Mouse (Mus musculus): ENCODE data around the gene Grhl3. TPM values are rescaled to one million over a fixed set of nuclear protein-coding genes. Genes with fewer than 3 reads are reported as not detected.
"Not testable (repeated sequence)": the region's sequence is repeated elsewhere in the genome, so short reads cannot be mapped to it uniquely, and the experiment has no call there.

Gene Grhl3
- polyA plus RNA-seq (2016; fragmentation: Nextera tagmentation; extraction: Ambion mirVana): 4.0 and 6.7 TPM in 2 replicates

DNA sequence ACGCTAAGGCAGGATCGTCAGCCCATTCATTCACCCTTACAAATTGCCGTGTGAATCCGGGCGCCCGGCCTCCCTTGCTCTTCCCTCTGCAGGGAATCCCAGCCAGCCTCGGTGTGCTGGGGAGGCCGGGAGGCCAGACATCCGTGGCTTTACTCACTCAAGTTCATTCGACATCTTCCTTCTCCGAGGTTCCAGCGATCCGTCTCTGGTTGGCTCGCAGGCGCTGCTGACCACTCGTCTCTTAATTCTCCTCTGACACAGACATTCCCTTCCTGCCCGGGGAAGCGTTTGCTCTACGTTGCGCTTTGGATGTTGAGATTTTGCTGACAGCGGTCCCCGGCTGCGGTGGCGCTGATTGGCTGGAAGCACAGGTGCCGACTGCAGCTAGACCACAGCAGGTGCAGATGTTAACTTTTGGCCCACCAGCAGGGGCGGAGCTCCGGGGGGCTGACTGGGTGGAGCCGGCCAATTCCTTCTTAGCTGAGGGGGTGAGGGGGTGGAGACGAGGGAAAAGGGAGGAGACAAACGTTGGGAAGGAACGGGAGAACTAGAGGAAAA lies at the start of gene Grhl3:
TSS of gene Grhl3 (minus strand) at position 380 of the 558 bp plus-strand sequence.
- H3K4me2 ChIP-seq (replicated peaks): peak within 1 kb of the TSS; percentile 67
- peaks cover 45% of the 10 kb centered on the region for H3K4me1 ChIP-seq
- H3K27ac ChIP-seq (replicated peaks): no peak within 1 kb of the TSS
- H3K9me3 ChIP-seq: no peaks in the 10 kb centered on the region
- H3K9ac ChIP-seq (replicated peaks): peak within 1 kb of the TSS; percentile 1; the same call in 1 of the 2 replicates
- no peak for ATAC-seq (ENCODE audit: low FRiP score, low read depth)
- H3K36me3 ChIP-seq: no peaks in the 10 kb centered on the region
- peak within 1 kb of the TSS; percentile 38 for H3K4me3 ChIP-seq
- peaks cover 70% of the 10 kb centered on the region for H3K27me3 ChIP-seq
- under 1% methylated on average over 31 of the region's 31 CpGs for WGBS

DNA sequence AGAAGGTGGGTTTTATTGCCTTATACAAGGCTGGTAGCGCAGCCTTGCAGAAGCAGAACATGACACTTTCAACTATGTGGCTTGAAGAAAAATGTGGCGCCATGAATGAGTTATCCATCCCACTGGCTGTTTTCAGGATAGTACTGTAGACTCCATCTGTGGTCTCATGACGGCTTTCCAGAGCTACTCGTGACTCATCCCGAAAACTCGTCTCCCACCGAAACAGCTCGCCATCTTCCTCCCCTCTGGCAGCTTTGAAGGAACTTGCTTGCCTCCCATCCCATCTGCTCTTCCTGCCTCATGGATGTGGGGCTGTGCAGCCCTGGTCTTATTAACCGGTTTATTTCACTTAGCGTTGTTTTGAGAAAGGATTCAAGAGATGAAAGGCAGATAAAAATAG lies 48.9 kb upstream of the Grhl3 start:
- peaks cover 4% of the 10 kb centered on the region; the same call in 1 of the 2 replicates for H3K4me1 ChIP-seq
- no peaks in the 10 kb centered on the region for H3K9me3 ChIP-seq
- ATAC-seq (ENCODE audit: low FRiP score, low read depth): no peak
- WGBS: 92% methylated on average over 10 of the region's 10 CpGs
- H3K27ac ChIP-seq (replicated peaks): no peak overlapping the region
- H3K27me3 ChIP-seq: peaks cover 14% of the 10 kb centered on the region
- H3K9ac ChIP-seq (replicated peaks): no peak overlapping the region
- H3K4me3 ChIP-seq: no peak overlapping the region
- H3K36me3 ChIP-seq: no peaks in the 10 kb centered on the region
- H3K4me2 ChIP-seq (replicated peaks): no peak overlapping the region

DNA sequence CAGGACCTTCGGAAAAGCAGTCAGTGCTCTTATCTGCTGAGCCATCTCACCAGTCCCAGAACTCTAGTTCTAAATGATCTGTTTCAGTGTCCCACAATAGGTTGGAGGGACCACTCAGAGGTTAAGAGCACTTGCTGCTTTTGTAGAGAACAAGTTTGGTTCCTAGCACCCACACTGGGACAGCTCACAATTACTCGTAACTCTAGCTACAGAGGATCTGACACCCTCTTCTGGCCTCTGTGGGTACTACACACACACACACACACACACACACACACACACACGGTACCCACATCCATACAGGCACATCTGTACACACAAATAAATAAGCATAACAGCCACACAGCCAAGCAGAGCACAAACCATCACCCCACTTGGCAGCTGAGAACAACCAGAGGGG lies 47.0 kb upstream of the Grhl3 start:
- no peak overlapping the region for H3K4me2 ChIP-seq (replicated peaks)
- WGBS: 90% methylated on average over 3 of the region's 3 CpGs
- H3K27me3 ChIP-seq: peaks cover 25% of the 10 kb centered on the region
- H3K4me3 ChIP-seq: no peak overlapping the region
- no peaks in the 10 kb centered on the region for H3K9me3 ChIP-seq
- ATAC-seq (ENCODE audit: low FRiP score, low read depth): no peak
- no peaks in the 10 kb centered on the region for H3K36me3 ChIP-seq
- H3K4me1 ChIP-seq: peaks cover 6% of the 10 kb centered on the region; the same call in 1 of the 2 replicates
- no peak overlapping the region for H3K27ac ChIP-seq (replicated peaks)
- H3K9ac ChIP-seq (replicated peaks): no peak overlapping the region

DNA sequence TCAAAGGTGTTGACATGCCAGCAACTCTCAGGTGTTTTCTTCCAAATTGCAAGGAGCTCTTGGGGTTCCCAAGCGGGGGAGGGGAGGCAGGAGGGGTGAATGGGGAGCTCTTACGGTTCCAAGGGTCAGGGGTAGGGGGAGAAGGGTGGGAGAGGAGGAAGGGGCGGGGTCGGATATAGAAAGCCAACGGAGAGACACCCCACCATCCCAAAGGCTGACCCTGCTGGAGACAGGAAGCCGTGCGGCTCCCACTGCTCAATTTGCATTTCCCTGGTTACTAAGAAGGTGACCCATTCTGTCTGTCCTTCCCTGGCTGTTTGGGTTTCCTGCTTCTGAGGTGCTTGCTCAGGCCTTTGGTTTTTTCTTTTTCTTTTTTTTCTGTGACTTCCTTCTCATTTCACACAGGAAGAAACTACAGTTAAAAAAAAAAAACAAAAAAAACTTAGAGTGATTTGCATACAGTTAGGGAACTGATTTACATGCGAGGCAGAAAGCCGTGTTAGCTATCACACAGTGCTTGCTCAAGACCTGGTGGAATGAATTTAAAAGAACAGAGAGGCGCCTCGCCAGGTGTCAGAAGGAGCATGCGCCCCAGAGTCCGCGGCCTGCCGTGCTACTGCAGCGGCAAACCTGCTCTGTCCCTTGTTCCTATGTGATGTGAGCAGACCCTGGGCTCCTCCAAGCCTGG lies 44.5 kb upstream of the Grhl3 start:
- no peaks in the 10 kb centered on the region for H3K36me3 ChIP-seq
- H3K9me3 ChIP-seq: no peaks in the 10 kb centered on the region
- no peak overlapping the region for H3K9ac ChIP-seq (replicated peaks)
- peaks cover 6% of the 10 kb centered on the region; the same call in 1 of the 2 replicates for H3K4me1 ChIP-seq
- H3K4me2 ChIP-seq (replicated peaks): no peak overlapping the region
- WGBS: 10% methylated on average over 16 of the region's 16 CpGs
- ATAC-seq (ENCODE audit: low FRiP score, low read depth): no peak
- H3K27ac ChIP-seq (replicated peaks): no peak overlapping the region
- peaks cover 25% of the 10 kb centered on the region for H3K27me3 ChIP-seq
- H3K4me3 ChIP-seq: no peak overlapping the region

DNA sequence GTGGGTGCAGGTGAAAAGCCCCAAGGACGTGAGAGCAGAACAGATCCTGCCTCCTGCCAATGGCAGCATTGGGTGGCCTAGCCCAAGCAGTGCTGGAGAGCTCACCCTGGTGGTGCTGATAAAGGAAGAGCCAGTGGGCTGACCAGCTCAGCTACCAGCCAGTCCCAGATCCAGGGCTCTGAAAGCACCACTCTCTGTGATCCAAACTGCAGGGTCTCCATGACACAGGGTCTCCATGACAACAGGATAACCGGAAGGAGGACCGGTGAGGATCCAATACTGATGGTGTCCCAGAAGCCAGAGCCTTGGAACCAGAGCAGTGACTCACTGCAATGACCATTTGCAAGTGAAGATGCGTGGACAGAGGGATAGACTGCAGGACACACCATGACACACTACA lies 43.6 kb upstream of the Grhl3 start:
- Histone ChIP-seq H3K27ac (replicated peaks) (no peak overlapping the region), H3K9me3 (no peaks in the 10 kb centered on the region), H3K27me3 (peaks cover 25% of the 10 kb centered on the region), H3K4me3 (no peak overlapping the region), H3K4me1 (peaks cover 6% of the 10 kb centered on the region; the same call in 1 of the 2 replicates), H3K4me2 (replicated peaks) (no peak overlapping the region), H3K36me3 (no peaks in the 10 kb centered on the region), H3K9ac (replicated peaks) (no peak overlapping the region)
- 26% methylated on average over 4 of the region's 4 CpGs for WGBS
- no peak for ATAC-seq (ENCODE audit: low FRiP score, low read depth)

DNA sequence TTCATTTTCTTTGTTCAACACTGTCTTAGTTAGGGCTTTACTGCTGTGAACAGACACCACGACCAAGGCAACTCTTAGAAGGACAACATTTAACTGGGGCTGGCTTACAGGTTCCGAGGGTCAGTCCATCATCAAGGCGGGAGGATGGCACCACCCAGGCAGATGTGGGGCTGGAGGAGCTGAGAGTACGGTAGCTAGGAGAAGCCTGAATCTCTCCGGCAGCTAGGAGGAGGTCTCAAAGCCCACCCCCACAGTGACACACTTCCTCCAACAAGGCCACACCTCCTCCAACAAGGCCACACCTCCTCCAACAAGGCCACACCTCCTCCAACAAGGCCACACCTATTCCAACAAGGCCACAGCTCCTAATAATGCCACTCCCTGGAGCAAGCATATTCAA lies 41.9 kb upstream of the Grhl3 start:
- H3K9me3 ChIP-seq; H3K9ac ChIP-seq (replicated peaks); H3K4me3 ChIP-seq; ATAC-seq (ENCODE audit: low FRiP score, low read depth); H3K4me2 ChIP-seq (replicated peaks); H3K27ac ChIP-seq (replicated peaks); H3K4me1 ChIP-seq; H3K36me3 ChIP-seq: not testable (repeated sequence)
- 68% methylated on average over 5 of the region's 5 CpGs for WGBS
- peaks cover 25% of the 10 kb centered on the region for H3K27me3 ChIP-seq

DNA sequence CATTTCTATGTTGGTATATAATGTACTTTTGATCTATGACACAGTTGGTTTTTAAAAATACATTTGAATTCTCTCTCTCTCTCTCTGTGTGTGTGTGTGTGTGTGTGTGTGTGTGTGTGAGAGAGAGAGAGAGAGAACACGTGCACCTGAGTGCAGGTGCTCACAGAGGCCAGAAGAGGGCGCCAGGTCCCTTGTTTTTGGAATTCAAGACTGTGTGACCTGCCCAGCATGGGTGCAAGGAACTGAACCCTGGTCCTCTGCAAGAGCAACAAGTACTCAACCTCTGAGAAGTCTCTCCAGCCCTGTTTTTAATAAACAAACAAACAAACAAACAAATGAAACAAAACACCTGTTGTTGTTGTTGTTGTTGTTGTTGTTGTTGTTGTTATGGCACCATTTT lies 36.6 kb upstream of the Grhl3 start:
- Histone ChIP-seq H3K4me2 (replicated peaks) (no peak overlapping the region), H3K27me3 (no peaks in the 10 kb centered on the region), H3K9me3 (peaks cover 10% of the 10 kb centered on the region), H3K4me1 (no peaks in the 10 kb centered on the region), H3K4me3 (no peak overlapping the region), H3K27ac (replicated peaks) (no peak overlapping the region), H3K36me3 (no peaks in the 10 kb centered on the region), H3K9ac (replicated peaks) (no peak overlapping the region)
- WGBS: 74% methylated on average over 2 of the region's 2 CpGs
- ATAC-seq (ENCODE audit: low FRiP score, low read depth): no peak

DNA sequence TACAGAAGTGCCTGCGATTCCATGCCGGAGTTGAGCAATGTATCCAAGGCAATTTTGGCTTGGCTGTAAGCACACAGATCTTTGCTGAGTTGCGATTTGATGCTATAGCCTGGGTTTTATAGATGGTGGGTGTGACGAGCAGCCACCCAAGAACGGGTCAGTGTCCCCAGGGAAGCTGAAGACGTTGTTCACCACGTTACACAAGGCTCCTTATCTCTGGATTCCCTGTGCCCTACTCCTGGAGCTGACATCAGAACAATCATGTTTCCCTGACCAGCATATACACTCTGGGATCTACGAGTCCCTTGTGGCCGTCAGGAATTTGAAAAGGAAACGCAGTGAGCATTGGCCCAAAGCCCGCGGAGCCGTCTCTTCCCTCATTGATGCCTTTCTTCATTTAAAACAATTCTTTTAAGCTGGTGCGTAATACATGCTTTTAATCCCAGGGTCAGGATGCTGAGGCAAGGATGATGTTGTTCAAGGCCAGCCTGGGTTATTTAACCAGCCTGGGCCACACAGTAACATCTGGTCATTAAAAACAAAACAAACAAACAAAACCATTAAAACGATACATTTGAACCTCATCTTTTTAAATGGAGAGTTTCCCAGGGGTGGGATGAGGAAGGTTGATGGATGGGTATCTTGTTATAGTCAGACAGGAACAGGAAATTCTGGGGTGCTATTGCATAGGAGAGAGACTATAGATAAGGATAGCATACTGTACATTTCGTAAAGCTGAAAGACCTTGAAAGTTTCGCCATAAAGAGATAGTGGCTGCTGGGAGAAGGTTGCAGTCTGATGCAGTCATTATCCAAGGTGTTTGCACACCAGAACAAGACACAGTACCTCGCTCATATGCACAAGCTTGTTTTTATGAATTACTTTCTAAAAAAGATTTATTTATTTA lies 34.8 kb upstream of the Grhl3 start:
- WGBS: 77% methylated on average over 18 of the region's 18 CpGs
- Histone ChIP-seq H3K27ac (replicated peaks) (no peak overlapping the region), H3K4me3 (no peak overlapping the region), H3K27me3 (no peaks in the 10 kb centered on the region), H3K9ac (replicated peaks) (no peak overlapping the region), H3K36me3 (no peaks in the 10 kb centered on the region), H3K4me1 (no peaks in the 10 kb centered on the region), H3K9me3 (peaks cover 10% of the 10 kb centered on the region), H3K4me2 (replicated peaks) (no peak overlapping the region)
- ATAC-seq (ENCODE audit: low FRiP score, low read depth): no peak

DNA sequence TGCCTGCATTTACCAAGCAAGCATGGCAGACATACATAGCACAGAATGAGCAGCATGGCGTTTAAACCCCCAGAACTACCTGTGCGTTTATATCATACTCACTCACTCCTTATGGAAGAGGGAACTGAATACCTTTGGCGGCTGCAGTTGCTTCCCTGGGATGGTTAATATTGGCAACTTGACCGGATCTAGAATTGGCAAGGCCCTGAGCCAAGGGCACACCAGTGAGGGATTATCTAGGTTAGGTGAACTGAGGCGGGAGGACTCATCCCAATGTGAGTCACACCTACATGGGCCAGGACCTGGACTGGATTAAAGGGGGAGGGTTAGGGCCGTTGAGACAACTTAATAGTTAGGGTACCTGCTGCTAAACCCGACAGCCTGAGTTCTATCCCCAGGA lies 32.8 kb upstream of the Grhl3 start:
- WGBS: 84% methylated on average over 7 of the region's 7 CpGs

DNA sequence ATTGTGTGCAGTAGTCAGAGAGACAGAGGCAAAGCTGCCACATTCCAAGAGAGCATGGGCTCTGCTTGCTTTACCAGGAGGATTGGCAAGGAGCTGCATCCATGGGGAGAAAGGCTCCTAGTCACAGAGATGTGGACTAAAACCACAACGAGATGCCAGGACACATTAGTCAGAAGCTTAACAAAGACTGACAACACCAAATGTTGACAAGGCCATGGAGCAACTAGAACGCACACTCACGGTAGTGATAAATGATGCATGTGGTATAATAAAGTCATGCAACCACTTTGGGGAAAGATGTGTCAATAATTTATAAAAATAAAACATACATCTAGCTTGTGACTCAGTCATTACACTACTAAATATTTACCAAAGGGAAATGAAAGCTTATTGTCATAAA lies 28.1 kb upstream of the Grhl3 start:
- no peak for ATAC-seq (ENCODE audit: low FRiP score, low read depth)
- Histone ChIP-seq H3K36me3 (no peaks in the 10 kb centered on the region), H3K4me1 (no peaks in the 10 kb centered on the region), H3K27me3 (no peaks in the 10 kb centered on the region), H3K9ac (replicated peaks) (no peak overlapping the region), H3K4me2 (replicated peaks) (no peak overlapping the region), H3K27ac (replicated peaks) (no peak overlapping the region), H3K4me3 (no peak overlapping the region), H3K9me3 (0 out of 2 replicates have a peak, but pooled peaks cover 3% of the 10 kb centered on the region)
- WGBS: 92% methylated on average over 3 of the region's 3 CpGs

More for the DNA sequence above, 32.8 kb upstream of the Grhl3 start:
- H3K27ac ChIP-seq (replicated peaks): no peak overlapping the region
- no peaks in the 10 kb centered on the region for H3K36me3 ChIP-seq
- ATAC-seq (ENCODE audit: low FRiP score, low read depth): no peak
- no peak overlapping the region for H3K4me3 ChIP-seq
- no peaks in the 10 kb centered on the region for H3K27me3 ChIP-seq
- H3K4me2 ChIP-seq (replicated peaks): no peak overlapping the region
- H3K4me1 ChIP-seq: no peaks in the 10 kb centered on the region
- H3K9me3 ChIP-seq: peaks cover 10% of the 10 kb centered on the region
- no peak overlapping the region for H3K9ac ChIP-seq (replicated peaks)

DNA sequence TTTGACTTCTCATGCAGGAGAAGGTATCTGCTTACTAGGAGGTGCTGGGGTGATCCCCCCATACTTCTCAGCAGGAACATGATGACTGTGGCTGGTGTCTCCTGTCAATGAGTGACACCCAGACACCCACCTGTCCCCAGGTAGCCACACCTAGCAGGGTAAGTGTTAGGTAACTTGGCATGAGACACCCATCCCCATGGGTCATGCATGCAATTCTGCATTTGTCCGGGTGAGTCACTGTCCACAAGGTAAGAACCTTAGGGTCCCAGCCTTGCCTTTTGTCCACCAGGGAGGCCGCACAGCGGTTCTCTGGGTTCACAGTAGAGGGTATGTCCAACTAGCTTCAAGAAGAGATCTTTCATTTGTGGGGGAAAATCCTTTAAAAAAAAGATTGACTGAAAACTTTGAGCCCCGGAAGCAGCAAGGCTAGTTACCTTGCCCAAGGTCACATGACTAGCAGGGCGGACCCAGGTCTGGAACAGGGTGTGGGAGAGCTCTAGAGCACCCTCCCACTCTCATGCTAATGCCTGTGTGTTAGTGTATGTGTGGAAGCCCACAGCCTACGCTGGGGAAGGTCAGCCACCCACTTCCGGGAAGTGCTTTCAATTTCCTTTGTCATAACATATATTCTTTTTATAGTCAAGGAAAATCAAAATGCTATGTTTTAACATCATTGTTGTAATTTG lies 26.2 kb upstream of the Grhl3 start:
- 82% methylated on average over 7 of the region's 7 CpGs for WGBS
- no peak for ATAC-seq (ENCODE audit: low FRiP score, low read depth)
- H3K27me3 ChIP-seq: no peaks in the 10 kb centered on the region
- H3K9me3 ChIP-seq: 0 out of 2 replicates have a peak, but pooled peaks cover 3% of the 10 kb centered on the region
- no peaks in the 10 kb centered on the region for H3K36me3 ChIP-seq
- H3K4me3 ChIP-seq: no peak overlapping the region
- H3K4me1 ChIP-seq: peaks cover 12% of the 10 kb centered on the region
- H3K9ac ChIP-seq (replicated peaks): no peak overlapping the region
- no peak overlapping the region for H3K4me2 ChIP-seq (replicated peaks)
- H3K27ac ChIP-seq (replicated peaks): no peak overlapping the region

All from midbrain, embryonic 12.5 days (tissue).